Mouse (Mus musculus) erythroblast, embryonic 14.5 days (primary cell): ENCODE data around the gene Kif5a.

Source experiments
- GATA1 ChIP-seq: IDR thresholded peaks from 2 replicates; pipeline ENCODE4 v1.6.1; 2012; ENCODE audit warnings: low read length, inconsistent platforms, mixed read lengths
- TAL1 ChIP-seq: IDR thresholded peaks from 3 replicates; pipeline ENCODE4 v1.6.1; 2012; ENCODE audit warnings: low read length, inconsistent platforms, mixed read lengths

DNA sequence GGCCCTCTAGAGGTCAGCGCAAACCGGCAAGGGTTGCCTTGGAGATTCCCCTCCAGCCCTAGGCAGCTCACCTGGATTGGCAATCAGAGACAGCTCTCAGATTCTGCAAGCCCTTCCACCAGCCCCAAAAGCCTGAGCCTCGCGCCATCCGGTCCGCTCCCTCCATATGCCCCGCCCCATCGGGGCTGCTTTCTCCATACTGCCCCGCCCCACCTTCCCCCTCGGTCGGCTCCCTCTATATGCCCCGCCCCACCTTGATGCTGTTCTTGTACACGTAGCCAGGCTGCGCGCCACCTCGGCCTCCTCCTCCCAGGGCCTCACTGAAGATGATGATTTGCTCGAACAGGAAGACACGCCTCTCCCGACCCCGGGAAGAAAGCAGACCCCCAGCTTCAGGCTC, 79.4 kb downstream of the Kif5a start:
- no peak for TF ChIP-seq GATA1
- TF ChIP-seq TAL1, result no peak
